Mouse (Mus musculus): Measurements from ENCODE around the gene Micu1.

- no peak for TF ChIP-seq POLR2A (IDR thresholded peaks at IDR 0.05; ENCODE audit: insufficient read depth, low read depth, low read length)
- TF ChIP-seq CTCF (IDR thresholded peaks at IDR 0.05; ENCODE audit: insufficient read depth, low read depth, low read length) = no peak
These were observed 140.8 kb downstream of the Micu1 start for GRCm38 (mm10) chr10:59843125-59843524.

Measured in olfactory bulb, adult 2 months (tissue).